Mouse (Mus musculus) T-cell, adult 66 days (primary cell): ENCODE measurements around the gene Rala. TPM values are rescaled to one million over a fixed set of nuclear protein-coding genes. Genes with fewer than 3 reads are reported as not detected.

Experiments used
- total RNA-seq, 2 experiments: library from RNA; stranded (reverse); gene quantifications; 3 replicates in 1 of 2; 4 replicates in 1 of 2; pipeline ENCODE4 v1.2.4; 2023

Gene Rala
- total RNA-seq = 10 to 100 TPM; 26.4 to 27.4 TPM

GRCm38 (mm10) chr13:17944078-17944917 is at the start of gene Rala:
Gene Rala (minus strand): TSS chr13:17944239.

DNA sequence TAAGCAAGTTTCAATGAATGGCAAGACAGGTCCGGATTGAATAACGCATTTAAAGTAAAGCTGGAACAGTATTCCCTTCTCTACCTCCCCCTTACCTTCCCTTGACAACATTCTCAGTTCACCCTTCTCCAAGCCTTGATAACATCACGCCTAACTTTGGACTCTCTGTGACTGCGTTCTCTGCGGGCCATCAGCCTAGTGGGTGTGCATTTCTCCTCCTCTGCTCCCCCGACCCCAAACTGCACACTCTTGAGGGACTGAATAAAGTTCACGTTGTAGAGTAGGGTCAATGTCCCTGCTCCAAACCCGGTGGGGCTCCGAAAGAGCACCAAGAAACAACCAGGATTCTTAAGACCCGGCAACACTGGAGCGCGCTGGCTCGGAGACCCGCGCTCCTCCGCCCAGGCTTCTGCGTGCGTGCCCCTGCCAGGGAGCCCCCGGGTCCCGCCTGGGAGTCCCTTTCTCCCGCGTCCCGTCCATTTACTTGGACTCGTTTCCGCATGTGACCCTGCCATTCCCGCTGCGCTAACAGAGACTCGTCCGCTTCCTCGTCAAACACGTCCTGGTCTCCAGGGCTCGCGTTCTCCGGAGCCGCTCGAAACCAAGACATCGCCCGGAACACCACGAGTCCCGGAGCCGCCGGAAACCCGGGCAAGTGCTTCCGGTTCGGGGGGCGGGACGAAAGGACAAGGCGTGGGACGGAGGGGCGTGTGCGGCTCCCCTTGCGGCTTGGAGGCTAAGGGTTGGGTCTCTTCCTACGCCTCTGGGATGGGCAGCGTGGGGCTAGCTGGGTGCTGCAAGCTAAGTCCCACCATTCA is 48.9 kb upstream of the Rala start, which contains the start of gene Yae1d1:
Yae1d1 (minus strand) TSS at position 653 of the 818 bp plus-strand sequence.

Other genes with a start within 250 kb of the Rala start
- 10 to 100 TPM; 21.5 to 32.8 TPM for gene Mplkip, start 249.0 kb downstream of the Rala start, total RNA-seq
- under 1 TPM; 0.39 to 0.52 TPM for gene Sugct, start 248.7 kb downstream of the Rala start, total RNA-seq
- 100 to 1,000 TPM; 157 to 159 TPM for gene Cdk13, start 139.1 kb downstream of the Rala start, total RNA-seq
- 1 to 10 TPM; 7.8 to 8.8 TPM for gene Yae1d1, start 49.1 kb upstream of the Rala start, total RNA-seq